Mouse (Mus musculus) testis, adult 2 months (tissue): ENCODE results near the gene Arid2.

Experiments used
- CTCF ChIP-seq: fragments of 200-500 bp; IDR thresholded peaks from 2 replicates; pipeline ENCODE4 v1.5.1; 2012; ENCODE audit warnings: low read depth, mild to moderate bottlenecking, inconsistent platforms, low read length, moderate library complexity; ENCODE audit not compliant: control insufficient read depth, insufficient read depth, insufficient replicate concordance
- POLR2A ChIP-seq: fragments of 200-500 bp; IDR thresholded peaks from 2 replicates; pipeline ENCODE4 v1.6.1; 2012; ENCODE audit warnings: low read depth, mild to moderate bottlenecking, inconsistent platforms, low read length, moderate library complexity; ENCODE audit not compliant: control insufficient read depth

DNA sequence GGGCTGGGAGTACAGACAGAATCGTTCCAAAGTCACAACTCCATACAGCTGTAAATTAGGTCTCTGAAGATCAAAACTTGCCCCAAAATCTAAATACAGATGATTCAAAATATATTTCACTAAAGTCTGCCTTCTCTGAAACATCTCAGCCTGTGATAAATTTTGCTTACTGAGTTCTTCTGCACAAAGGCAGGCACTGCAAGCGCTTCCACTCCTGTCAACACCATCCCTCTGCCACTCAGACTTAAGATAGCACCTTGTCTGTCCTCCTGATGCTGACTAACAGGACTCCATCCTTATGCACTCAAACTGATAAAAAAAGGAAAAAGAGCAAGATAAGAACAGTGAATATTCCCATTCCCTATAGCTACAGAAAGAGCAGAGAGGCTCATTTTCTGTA lies 13.0 kb upstream of the Arid2 start:
- TF ChIP-seq CTCF (no peak), POLR2A (no peak)
